ENCODE assay signal across 16 mouse cellular contexts in the genomic region with DNA sequence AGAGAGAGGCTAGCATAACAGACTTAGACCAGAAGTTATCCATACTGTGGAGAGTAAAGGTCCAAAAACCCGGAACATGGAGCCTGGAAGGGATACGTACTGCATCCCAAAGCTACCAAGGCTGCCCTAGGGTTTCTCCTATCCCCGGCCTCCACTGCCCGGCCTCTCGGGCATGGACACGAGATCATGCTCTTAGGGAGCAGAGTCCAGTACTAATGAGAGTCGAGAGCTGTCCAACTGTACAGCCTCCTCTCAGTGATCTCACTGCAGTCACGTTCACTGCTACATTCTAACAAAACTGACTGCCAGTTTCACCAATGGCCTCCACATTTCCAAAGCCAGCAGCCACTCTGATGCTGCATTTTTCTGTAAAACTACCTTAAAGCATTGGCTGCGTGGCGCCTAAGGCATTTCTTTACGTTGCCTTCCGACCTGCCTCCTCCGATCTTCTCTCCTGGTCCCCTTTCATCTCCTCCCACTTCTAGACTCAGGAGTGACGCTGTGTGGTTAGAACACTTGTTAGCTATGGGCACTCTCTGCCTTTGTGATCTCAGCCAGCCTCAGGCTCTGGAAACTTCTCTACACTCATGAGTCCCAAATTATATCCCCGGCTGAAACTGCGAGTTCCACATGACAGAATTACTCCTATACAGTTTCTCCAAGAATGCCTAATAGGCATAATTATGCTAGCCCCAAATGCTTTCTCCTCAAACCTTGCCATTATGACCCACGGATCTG. TPM values are rescaled to one million over a fixed set of nuclear protein-coding genes. Genes with fewer than 3 reads are reported as not detected.
DNase-seq lines count a peak whose midpoint lies in the region; ATAC-seq and TF ChIP-seq lines count a peak whose summit lies in the region.
"Had no signal": no experiment of that assay in that cellular context is flagged by ENCODE, and none has a peak within 500 bp of the region (broad histone marks: within the 10 kb centered on the region; RNA-seq: fewer than 3 reads in every experiment).

No protein-coding gene starts in this region.

- 83% methylated on average over 17 of the region's 17 CpGs for WGBS in heart, embryonic 10.5 days
- WGBS in embryonic facial prominence, embryonic 11.5 days = 77% methylated on average over 17 of the region's 17 CpGs
- WGBS in intestine, postnatal 0 days = 72% methylated on average over 17 of the region's 17 CpGs
- 89% methylated on average over 17 of the region's 17 CpGs for WGBS in hindbrain, embryonic 12.5 days

- 0 out of 2 replicates have a peak, but pooled peaks have one; percentile 23 for ATAC-seq in embryonic facial prominence, embryonic 11.5 days (replicated peaks; ENCODE audit: insufficient number of reproducible peaks, low FRiP score, low TSS enrichment, low read depth)
- peak; percentile 80 for ATAC-seq in intestine, postnatal 0 days
- ATAC-seq in hindbrain, embryonic 12.5 days (ENCODE audit: low FRiP score) = no peak
- ATAC-seq: hindbrain, embryonic 16.5 days; midbrain, embryonic 15.5 days had no signal

- peaks cover 41% of the 10 kb centered on the region for H3K4me1 ChIP-seq in heart, embryonic 10.5 days
- H3K4me1 ChIP-seq in embryonic facial prominence, embryonic 11.5 days (ENCODE audit: control insufficient read depth, insufficient read depth, low read length) = no peaks in the 10 kb centered on the region
- no peaks in the 10 kb centered on the region for H3K4me1 ChIP-seq in intestine, postnatal 0 days (replicated peaks; ENCODE audit: control insufficient read depth, insufficient read depth, low read length)
- H3K4me1 ChIP-seq in hindbrain, embryonic 12.5 days = peaks cover 12% of the 10 kb centered on the region
- H3K4me1 ChIP-seq: midbrain, embryonic 15.5 days had no signal

- peaks cover 2% of the 10 kb centered on the region; the same call in 1 of the 2 replicates for H3K36me3 ChIP-seq in heart, embryonic 10.5 days
- H3K36me3 ChIP-seq in embryonic facial prominence, embryonic 11.5 days (replicated peaks; ENCODE audit: control insufficient read depth, insufficient read depth, low read depth, low read length) = no peaks in the 10 kb centered on the region
- H3K36me3 ChIP-seq in intestine, postnatal 0 days (ENCODE audit: control insufficient read depth, insufficient read depth) = no peaks in the 10 kb centered on the region
- no peaks in the 10 kb centered on the region for H3K36me3 ChIP-seq in hindbrain, embryonic 12.5 days
- H3K36me3 ChIP-seq: heart, embryonic 12.5 days; midbrain, embryonic 15.5 days had no signal

- no peak overlapping the region for H3K9ac ChIP-seq in embryonic facial prominence, embryonic 11.5 days (replicated peaks; ENCODE audit: low read length)
- no peak overlapping the region for H3K9ac ChIP-seq in intestine, postnatal 0 days (ENCODE audit: low read depth, low read length)
- no peak overlapping the region for H3K9ac ChIP-seq in hindbrain, embryonic 12.5 days
- H3K9ac ChIP-seq: heart, embryonic 12.5 days; lung, embryonic 14.5 days; midbrain, embryonic 15.5 days had no signal

- TF ChIP-seq CTCF in intestine, postnatal 0 days (IDR thresholded peaks at IDR 0.05; ENCODE audit: low read depth) = no peak

- DNase-seq in heart, embryonic 10.5 days (ENCODE audit: low spot score) = no peak
- DNase-seq in heart, adult 18-20 months = no peak
- DNase-seq in embryonic facial prominence, embryonic 11.5 days (ENCODE audit: low spot score) = no peak
- DNase-seq in kidney, postnatal 10 days = peak; percentile 53
- DNase-seq in adrenal gland, postnatal 36 days = no peak
- no peak for DNase-seq in urinary bladder, postnatal 14 days (ENCODE audit: low spot score)
- DNase-seq: cerebellum, postnatal 14 days; left cerebral cortex, postnatal 4 days; lung, embryonic 14.5 days; thymus, adult 18-20 months had no signal

- no peak overlapping the region for H3K4me2 ChIP-seq in embryonic facial prominence, embryonic 11.5 days (ENCODE audit: low read depth, low read length)
- no peak overlapping the region for H3K4me2 ChIP-seq in intestine, postnatal 0 days (replicated peaks; ENCODE audit: low read depth)
- H3K4me2 ChIP-seq in hindbrain, embryonic 12.5 days (replicated peaks) = no peak overlapping the region
- H3K4me2 ChIP-seq: heart, embryonic 12.5 days; lung, embryonic 14.5 days; midbrain, embryonic 15.5 days had no signal

- no peak overlapping the region for H3K4me3 ChIP-seq in heart, embryonic 10.5 days
- H3K4me3 ChIP-seq in embryonic facial prominence, embryonic 11.5 days (ENCODE audit: low read depth, low read length) = no peak overlapping the region
- H3K4me3 ChIP-seq in intestine, postnatal 0 days (ENCODE audit: low read depth, low read length) = no peak overlapping the region
- H3K4me3 ChIP-seq in hindbrain, embryonic 12.5 days = no peak overlapping the region
- H3K4me3 ChIP-seq: heart, embryonic 12.5 days; midbrain, embryonic 15.5 days had no signal

- H3K27ac ChIP-seq in heart, embryonic 10.5 days = 0 out of 2 replicates have a peak overlapping the region, but pooled peaks have one; percentile 22
- H3K27ac ChIP-seq in embryonic facial prominence, embryonic 11.5 days (replicated peaks; ENCODE audit: low read depth, low read length) = no peak overlapping the region
- peak overlapping the region; percentile 60 for H3K27ac ChIP-seq in intestine, postnatal 0 days (ENCODE audit: low read depth, low read length)
- no peak overlapping the region for H3K27ac ChIP-seq in hindbrain, embryonic 12.5 days
- H3K27ac ChIP-seq: midbrain, embryonic 15.5 days had no signal

- H3K9me3 ChIP-seq in heart, embryonic 10.5 days = no peaks in the 10 kb centered on the region
- no peaks in the 10 kb centered on the region for H3K9me3 ChIP-seq in embryonic facial prominence, embryonic 11.5 days (replicated peaks; ENCODE audit: control insufficient read depth, low read length)
- no peaks in the 10 kb centered on the region for H3K9me3 ChIP-seq in intestine, postnatal 0 days (ENCODE audit: control insufficient read depth)
- no peaks in the 10 kb centered on the region; the same call in 1 of the 2 replicates for H3K9me3 ChIP-seq in hindbrain, embryonic 12.5 days (replicated peaks)
- H3K9me3 ChIP-seq: midbrain, embryonic 15.5 days had no signal

- no peaks in the 10 kb centered on the region for H3K27me3 ChIP-seq in heart, embryonic 10.5 days (ENCODE audit: insufficient read depth, poor library complexity, severe bottlenecking)
- no peaks in the 10 kb centered on the region for H3K27me3 ChIP-seq in embryonic facial prominence, embryonic 11.5 days (ENCODE audit: control insufficient read depth, insufficient read depth, low read length)
- no peaks in the 10 kb centered on the region for H3K27me3 ChIP-seq in intestine, postnatal 0 days (replicated peaks; ENCODE audit: control insufficient read depth, insufficient read depth, low read length)
- H3K27me3 ChIP-seq in hindbrain, embryonic 12.5 days = no peaks in the 10 kb centered on the region
- H3K27me3 ChIP-seq: CH12.LX; heart, embryonic 12.5 days; midbrain, embryonic 15.5 days had no signal

RNA-seq across cellular contexts. Expression of a gene that starts 36.1 kb away (rescaled TPM):
- 25.1 and 28.9 TPM in 2 replicates for polyA plus RNA-seq in heart, embryonic 10.5 days (2016; fragmentation: Nextera tagmentation; extraction: Ambion mirVana)
- total RNA-seq in heart, adult 18-20 months (2021) = 10 to 100 TPM; 45.5 to 46.5 TPM
- 27.8 and 33.5 TPM in 2 replicates for polyA plus RNA-seq in embryonic facial prominence, embryonic 11.5 days (2014; fragmentation: Nextera tagmentation; extraction: Ambion mirVana)
- 18.7 and 21.7 TPM in 2 replicates for polyA plus RNA-seq in intestine, postnatal 0 days (2015; fragmentation: Nextera tagmentation; extraction: Ambion mirVana)
- polyA plus RNA-seq in hindbrain, embryonic 12.5 days (2016; fragmentation: Nextera tagmentation; extraction: Ambion mirVana) = 82.4 and 99.6 TPM in 2 replicates
- total RNA-seq in adrenal gland, postnatal 36 days (2021) = 10 to 100 TPM; 69.0 to 71.7 TPM

Comparison
In these comparisons a context has a peak if more than half of its experiments do, and no peak if none do; other contexts are left out.
1. H3K27ac ChIP-seq: peak in heart, embryonic 10.5 days (single experiment) and intestine, postnatal 0 days (single experiment); none in embryonic facial prominence, embryonic 11.5 days (single experiment) and hindbrain, embryonic 12.5 days (single experiment).